Mouse (Mus musculus) liver, postnatal 0 days (tissue): ENCODE measurements around the gene Gm21958. TPM values are rescaled to one million over a fixed set of nuclear protein-coding genes. Genes with fewer than 3 reads are reported as not detected.

ENCODE experiments used
- ATAC-seq: fragments of 200-750 bp; cut with Nextera tagmentation; 2 replicates; pipeline ENCODE4 v1.8.0; 2017; ENCODE audit warnings: mild to moderate bottlenecking, moderate library complexity
- DNase-seq: peaks from one replicate; pipeline ENCODE4 v3.0.0-alpha.2; 2016
- H3K27ac ChIP-seq: fragments of 300-500 bp; sonication (generic); 2 replicates; pipeline ENCODE4 v1.5.1; 2014; ENCODE audit warnings: antibody characterized with exemption, moderate library complexity, mild to moderate bottlenecking, low read depth
- H3K27me3 ChIP-seq: fragments of 300-500 bp; sonication (generic); 2 replicates; pipeline ENCODE4 v1.6.1; 2014; ENCODE audit warnings: low read length, control low read depth, mixed read lengths; ENCODE audit not compliant: insufficient read depth
- H3K36me3 ChIP-seq: fragments of 300-500 bp; sonication (generic); replicated peaks from 2 replicates; pipeline ENCODE4 v1.6.1; 2014; ENCODE audit warnings: mild to moderate bottlenecking, control low read depth, low read length, moderate library complexity, mixed read lengths; ENCODE audit not compliant: insufficient read depth
- H3K4me1 ChIP-seq: fragments of 300-500 bp; sonication (generic); 2 replicates; pipeline ENCODE4 v1.6.1; 2014; ENCODE audit warnings: antibody characterized with exemption, mild to moderate bottlenecking, control low read depth; ENCODE audit not compliant: insufficient read depth
- H3K4me2 ChIP-seq: fragments of 300-500 bp; sonication (generic); 2 replicates; pipeline ENCODE4 v1.6.1; 2014; ENCODE audit warnings: low read depth, mild to moderate bottlenecking, low read length, moderate library complexity, mixed read lengths
- H3K4me3 ChIP-seq: fragments of 300-500 bp; sonication (generic); 2 replicates; pipeline ENCODE4 v1.5.1; 2014; ENCODE audit warnings: low read depth, low read length
- H3K9ac ChIP-seq: fragments of 300-500 bp; sonication (generic); replicated peaks from 2 replicates; pipeline ENCODE4 v1.6.1; 2014; ENCODE audit warnings: mild to moderate bottlenecking, moderate library complexity
- H3K9me3 ChIP-seq: fragments of 300-500 bp; sonication (generic); 2 replicates; pipeline ENCODE4 v1.6.1; 2016; ENCODE audit warnings: mild to moderate bottlenecking, control low read depth, low read length, mixed read lengths
- CTCF ChIP-seq: sonication (generic); IDR thresholded peaks from 2 replicates; pipeline ENCODE4 v1.5.1; 2016; ENCODE audit warnings: antibody characterized with exemption, low read depth
- EP300 ChIP-seq: IDR thresholded peaks from 2 replicates; pipeline ENCODE4 v1.6.1; 2016; ENCODE audit warnings: antibody characterized with exemption, low read depth, mild to moderate bottlenecking
- WGBS: fragments of 180-500 bp; shearing (Covaris S2); extraction: QIAGEN DNeasy Blood & Tissue Kit; methylation state at CpG from one replicate; pipeline ENCODE4 v1.1.7; 2014; ENCODE audit not compliant: insufficient replicate concordance; 5-methylcytosine and 5-hydroxymethylcytosine counted together
- polyA plus RNA-seq: library from polyadenylated mRNA; unstranded; fragments of >200 nt; fragmentation: Nextera tagmentation; extraction: Ambion mirVana; gene quantifications from 2 replicates; pipeline ENCODE4 v1.2.1, GENCODE M21; 2015

Gene Gm21958
- polyA plus RNA-seq, 1 experiment from 2014 or later: not detected

DNA sequence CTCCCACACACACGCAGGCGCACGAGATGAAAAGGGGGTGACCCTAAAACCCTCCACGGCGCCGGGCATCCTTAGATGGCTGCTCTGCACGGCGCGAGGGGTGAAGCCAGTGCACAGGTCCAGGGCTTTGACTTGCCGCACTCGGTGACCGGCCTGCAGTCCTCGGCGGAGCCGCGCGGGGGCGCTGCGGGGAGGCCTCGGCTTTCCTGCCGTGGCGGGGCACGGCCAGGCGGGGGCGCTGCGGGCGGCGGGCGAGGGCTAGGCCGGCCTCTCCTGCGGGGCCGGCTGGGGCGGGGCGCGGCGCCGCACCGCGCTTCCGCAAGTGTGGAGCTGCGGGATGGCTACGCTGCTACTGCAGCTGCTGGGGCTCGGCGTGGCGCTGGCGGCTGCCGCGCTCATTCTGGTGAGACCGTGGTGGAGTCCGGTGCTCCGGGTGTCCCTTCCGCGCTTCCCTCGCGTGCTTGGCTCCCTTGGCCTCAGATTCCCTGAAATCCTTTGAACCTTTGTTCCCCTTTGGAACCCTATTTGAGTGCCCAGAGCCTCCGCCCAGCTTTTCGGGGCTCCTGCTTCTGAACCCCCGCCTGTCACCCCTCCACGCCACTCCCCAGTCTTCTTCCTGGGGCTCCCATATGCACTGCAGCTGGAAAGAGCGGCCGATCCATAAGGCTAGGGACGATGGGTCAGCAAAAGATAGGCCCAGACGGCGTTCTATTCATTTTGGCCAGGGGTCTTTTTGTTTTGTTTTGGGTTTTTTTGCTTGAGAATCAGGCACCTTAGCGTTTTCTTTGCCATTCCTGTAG lies 21.3 kb upstream of the Gm21958 start, which contains the start of the genes Exosc8 and Alg5:
Gene Exosc8, minus strand, starts transcription at position 147 of the 800 bp plus-strand sequence.
Gene Alg5, plus strand, starts transcription at position 293 of the 800 bp plus-strand sequence.
- DNase-seq (peak; percentile 95), ATAC-seq (peak; percentile 85)
- TF ChIP-seq CTCF (peak; percentile 94), EP300 (no peak)
- Histone ChIP-seq H3K27ac (peak within 1 kb of the TSS; percentile 99), H3K4me2 (peak within 1 kb of the TSS; percentile 93), H3K9me3 (no peaks in the 10 kb centered on the region), H3K27me3 (no peaks in the 10 kb centered on the region), H3K36me3 (peaks cover 25% of the 10 kb centered on the region), H3K9ac (peak within 1 kb of the TSS; percentile 88), H3K4me3 (peak within 1 kb of the TSS; percentile 90), H3K4me1 (peaks cover 11% of the 10 kb centered on the region)
- under 1% methylated on average over 64 of the region's 65 CpGs for WGBS

DNA sequence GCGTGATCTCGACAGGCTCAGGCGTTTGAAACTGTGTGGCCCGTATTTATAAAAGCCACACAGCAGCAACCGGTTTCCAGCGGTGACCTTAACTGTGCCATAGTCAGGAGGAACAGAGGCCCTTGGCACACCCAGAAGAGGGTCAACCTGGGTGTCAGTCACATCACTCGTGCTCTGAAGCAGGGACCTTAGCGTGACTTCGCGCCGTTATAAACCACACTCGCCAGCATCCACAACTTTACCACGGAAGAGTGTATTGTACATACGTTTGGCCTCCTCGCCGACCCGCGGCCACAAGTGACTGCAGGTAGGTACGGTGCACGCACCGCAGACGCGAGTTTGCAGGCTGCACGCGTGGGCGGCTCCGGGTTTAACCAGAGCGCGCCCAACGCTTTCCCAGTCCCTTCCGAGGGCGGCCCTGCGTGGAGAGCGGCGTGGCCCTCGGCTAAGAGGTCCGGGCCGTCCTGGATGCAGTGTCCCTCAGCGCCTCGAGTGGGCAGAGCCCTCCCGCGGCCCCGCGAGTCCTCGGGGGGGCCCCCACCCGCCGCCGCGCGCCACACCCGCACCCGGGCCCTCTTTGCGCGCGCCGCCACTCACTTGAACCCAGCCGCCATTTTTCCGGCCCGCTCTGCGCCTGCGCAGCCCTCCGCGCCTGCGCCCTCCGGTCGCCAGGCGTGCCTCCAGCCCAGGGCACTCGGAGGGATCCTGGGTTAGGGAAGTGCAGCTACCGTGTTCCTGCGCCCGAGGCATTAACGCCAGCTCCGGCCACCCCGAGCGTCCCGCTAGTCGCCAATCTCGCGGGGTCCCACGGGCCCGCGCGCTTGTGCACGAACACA lies 20.5 kb upstream of the Gm21958 start:
- H3K9ac ChIP-seq: peak overlapping the region; percentile 88
- peak overlapping the region; percentile 93 for H3K4me2 ChIP-seq
- no peaks in the 10 kb centered on the region for H3K9me3 ChIP-seq
- H3K27ac ChIP-seq: peak overlapping the region; percentile 99
- no peak for TF ChIP-seq CTCF
- TF ChIP-seq EP300: no peak
- DNase-seq (peak; percentile 94), ATAC-seq (peak; percentile 91)
- peaks cover 33% of the 10 kb centered on the region for H3K36me3 ChIP-seq
- WGBS: under 1% methylated on average over 64 of the region's 84 CpGs
- peaks cover 11% of the 10 kb centered on the region for H3K4me1 ChIP-seq
- H3K27me3 ChIP-seq: no peaks in the 10 kb centered on the region
- H3K4me3 ChIP-seq: peak overlapping the region; percentile 90

DNA sequence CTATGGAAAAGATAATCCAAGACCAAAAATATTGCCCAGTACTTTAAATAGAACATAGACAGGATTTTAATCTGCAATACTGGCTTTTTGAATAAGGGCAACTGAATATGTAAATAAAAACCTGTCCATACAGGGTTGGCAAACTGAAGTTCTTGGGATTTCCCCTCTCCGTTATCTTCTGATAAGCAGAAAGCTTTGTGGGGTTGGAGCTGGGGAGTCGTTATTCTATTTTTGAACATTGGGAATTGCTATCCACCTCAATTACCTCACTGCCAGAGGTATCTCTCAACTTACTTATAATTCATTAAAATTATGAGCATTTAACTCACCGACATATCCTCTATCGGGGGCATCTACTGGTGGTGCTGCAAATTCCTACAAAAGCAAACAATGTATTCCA lies 18.2 kb upstream of the Gm21958 start:
- no peaks in the 10 kb centered on the region for H3K27me3 ChIP-seq
- H3K9ac ChIP-seq: no peak overlapping the region
- no peaks in the 10 kb centered on the region for H3K9me3 ChIP-seq
- no peak overlapping the region for H3K4me3 ChIP-seq
- TF ChIP-seq CTCF (no peak), EP300 (0 out of 2 replicates have a peak, but pooled peaks have one; percentile 25)
- H3K4me1 ChIP-seq: peaks cover 11% of the 10 kb centered on the region
- ATAC-seq (no peak), DNase-seq (no peak)
- H3K4me2 ChIP-seq: no peak overlapping the region
- WGBS: 69% methylated on average over 4 of the region's 4 CpGs
- peak overlapping the region; percentile 45; the same call in 1 of the 2 replicates for H3K27ac ChIP-seq
- H3K36me3 ChIP-seq: peaks cover 52% of the 10 kb centered on the region

DNA sequence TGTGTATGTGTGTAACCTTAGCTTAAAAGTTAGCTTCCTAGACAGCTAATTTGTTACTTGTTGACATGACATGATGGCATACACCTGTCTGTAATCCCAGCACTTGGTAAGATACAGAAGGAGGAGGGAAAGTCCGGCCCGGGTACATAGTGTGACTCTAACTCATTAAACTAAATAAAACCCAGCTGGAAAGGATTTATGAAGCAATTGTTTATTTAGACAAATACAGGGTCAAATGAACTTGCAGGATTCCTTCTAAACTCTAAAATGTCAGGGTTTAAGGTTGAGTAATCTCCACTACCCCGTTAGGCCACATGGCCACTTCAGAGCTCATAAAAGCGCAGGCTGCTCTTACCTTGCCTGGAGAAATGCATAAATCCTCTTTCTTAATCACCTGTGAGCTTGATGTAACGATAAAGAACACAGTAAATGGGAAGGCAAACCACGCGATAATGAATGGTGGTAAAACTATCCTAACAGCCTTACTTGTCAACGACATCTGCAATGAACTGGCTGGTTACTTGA lies 17.5 kb upstream of the Gm21958 start:
- no peak overlapping the region for H3K4me3 ChIP-seq
- peak overlapping the region; percentile 56 for H3K27ac ChIP-seq
- peaks cover 58% of the 10 kb centered on the region for H3K36me3 ChIP-seq
- 78% methylated on average over 8 of the region's 8 CpGs for WGBS
- H3K9ac ChIP-seq: no peak overlapping the region
- H3K9me3 ChIP-seq: no peaks in the 10 kb centered on the region
- no peak overlapping the region for H3K4me2 ChIP-seq
- peaks cover 11% of the 10 kb centered on the region for H3K4me1 ChIP-seq
- no peaks in the 10 kb centered on the region for H3K27me3 ChIP-seq
- ATAC-seq (peak; percentile 35), DNase-seq (no peak)
- TF ChIP-seq EP300 (peak; percentile 77; the same call in 1 of the 2 replicates), CTCF (no peak)

DNA sequence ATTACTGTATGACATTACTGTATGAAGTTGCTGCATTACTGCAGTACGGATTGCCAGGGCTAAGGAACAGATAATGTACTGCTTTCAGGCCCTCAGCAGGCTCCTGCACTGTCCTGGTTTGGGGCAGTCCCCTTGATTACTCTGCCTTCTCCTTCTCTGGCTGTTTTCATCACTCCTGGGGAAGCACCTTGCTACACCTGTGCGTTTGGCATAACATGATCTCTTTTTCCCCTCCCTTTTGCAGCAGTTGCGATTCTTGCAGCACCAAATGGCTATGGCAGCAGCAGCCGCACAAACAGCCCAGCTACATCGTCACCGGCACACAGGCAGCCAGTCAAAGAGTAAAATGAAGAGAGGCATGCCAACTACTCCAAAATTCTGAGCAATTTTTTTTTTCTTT lies 13.9 kb upstream of the Gm21958 start:
- H3K36me3 ChIP-seq: peaks cover 69% of the 10 kb centered on the region
- H3K9me3 ChIP-seq: no peaks in the 10 kb centered on the region
- ATAC-seq (no peak), DNase-seq (no peak)
- H3K9ac ChIP-seq: no peak overlapping the region
- no peak overlapping the region for H3K4me2 ChIP-seq
- WGBS: 90% methylated on average over 6 of the region's 6 CpGs
- 0 out of 2 replicates have a peak, but pooled peaks cover 2% of the 10 kb centered on the region for H3K4me1 ChIP-seq
- no peak overlapping the region for H3K27ac ChIP-seq
- no peak overlapping the region for H3K4me3 ChIP-seq
- TF ChIP-seq EP300 (no peak), CTCF (no peak)
- no peaks in the 10 kb centered on the region for H3K27me3 ChIP-seq

DNA sequence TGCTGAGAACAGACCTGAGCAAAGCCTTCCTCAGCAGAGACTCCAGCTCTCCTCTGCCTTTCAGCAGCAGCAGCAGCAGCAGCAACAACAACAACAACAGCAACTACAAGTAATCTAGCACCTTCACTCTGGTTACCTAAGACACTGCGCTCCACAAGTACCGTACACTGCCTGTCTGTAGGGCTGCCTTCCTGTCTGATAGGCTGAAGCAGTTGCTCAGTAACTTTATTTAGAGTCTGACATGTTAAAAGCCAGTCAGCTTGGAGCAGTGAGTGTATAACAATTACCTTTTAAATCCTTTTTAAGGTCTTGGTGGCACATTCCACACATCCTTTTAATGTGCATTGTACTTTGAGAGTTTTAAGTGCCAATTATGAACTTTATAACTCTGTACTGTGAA lies 13.4 kb upstream of the Gm21958 start:
- 0 out of 2 replicates have a peak, but pooled peaks cover 3% of the 10 kb centered on the region for H3K4me1 ChIP-seq
- H3K9me3 ChIP-seq: no peaks in the 10 kb centered on the region
- no peak overlapping the region for H3K4me3 ChIP-seq
- ATAC-seq (no peak), DNase-seq (no peak)
- no peak overlapping the region for H3K9ac ChIP-seq
- no peaks in the 10 kb centered on the region for H3K27me3 ChIP-seq
- TF ChIP-seq EP300: no peak
- no peak for TF ChIP-seq CTCF
- WGBS: 100% methylated on average over 2 of the region's 2 CpGs
- H3K4me2 ChIP-seq: no peak overlapping the region
- H3K36me3 ChIP-seq: peaks cover 73% of the 10 kb centered on the region
- no peak overlapping the region for H3K27ac ChIP-seq
